Mouse (Mus musculus) heart, postnatal 0 days (tissue): ENCODE data around the gene Vtn.

Source experiments
- CTCF ChIP-seq: IDR thresholded peaks from 2 replicates; pipeline ENCODE4 v1.5.1; 2016; ENCODE audit warnings: antibody characterized with exemption, control low read depth, low read depth
- EP300 ChIP-seq: IDR thresholded peaks from 2 replicates; pipeline ENCODE4 v1.6.1; 2016; ENCODE audit warnings: antibody characterized with exemption, low read depth

DNA sequence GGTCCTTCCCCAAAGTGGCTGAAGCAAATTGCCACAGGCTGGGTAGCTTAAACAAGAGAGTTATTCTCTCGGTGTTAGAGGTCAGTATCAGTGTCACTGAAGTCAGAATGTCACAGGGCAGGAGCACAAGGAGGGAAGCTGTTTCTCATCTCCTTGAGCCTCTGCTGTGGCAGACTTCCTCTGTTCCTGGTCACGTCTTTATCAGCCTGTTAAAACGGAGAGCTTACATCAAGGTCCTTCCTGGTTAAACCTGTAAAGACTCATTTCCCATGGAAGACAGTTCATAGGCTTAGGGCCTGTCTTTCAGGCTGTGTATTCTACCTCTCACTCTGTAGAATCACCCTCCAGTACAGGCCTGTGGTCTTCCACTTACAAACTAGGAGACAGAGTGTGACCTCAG, 31.0 kb upstream of the Vtn start:
- TF ChIP-seq EP300 (no peak), CTCF (no peak)
